10 mouse cellular contexts compared by ENCODE assay signal in the genomic region with DNA sequence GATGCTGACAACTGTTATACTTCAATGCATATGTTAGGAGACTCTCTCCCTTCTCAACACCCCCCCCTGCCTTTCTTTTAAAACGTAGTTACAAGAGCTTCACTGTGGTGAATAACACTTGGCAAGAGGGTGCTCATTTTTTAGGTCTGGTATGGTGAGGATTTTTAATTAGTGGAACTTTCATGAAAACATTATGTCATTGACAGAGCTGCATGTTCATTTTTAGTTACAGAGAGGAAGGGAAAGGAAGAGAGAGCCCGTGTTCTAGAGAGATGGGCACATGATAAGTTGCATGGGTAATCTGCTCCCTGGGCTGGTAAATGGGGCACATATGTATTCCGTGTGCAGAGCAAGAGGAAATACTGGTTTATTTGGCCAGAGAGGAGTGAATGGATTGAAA. TPM values are rescaled to one million over a fixed set of nuclear protein-coding genes. Genes with fewer than 3 reads are reported as not detected.
A peak's percentile ranks its signal among the peaks of the same experiment; 100 is the strongest.
DNase-seq lines count a peak whose midpoint lies in the region; ATAC-seq and TF ChIP-seq lines count a peak whose summit lies in the region.
"Had no signal": no experiment of that assay in that cellular context is flagged by ENCODE, and none has a peak within 500 bp of the region (broad histone marks: within the 10 kb centered on the region; RNA-seq: fewer than 3 reads in every experiment).

No protein-coding gene starts in this region.

- no peak overlapping the region for H3K27ac ChIP-seq in embryonic facial prominence, embryonic 13.5 days
- peak overlapping the region; percentile 70 for H3K27ac ChIP-seq in hindbrain, embryonic 13.5 days
- peak overlapping the region; percentile 63 for H3K27ac ChIP-seq in midbrain, postnatal 0 days (ENCODE audit: low read depth, low read length)
- H3K27ac ChIP-seq: macrophage had no signal

- no peaks in the 10 kb centered on the region for H3K27me3 ChIP-seq in embryonic facial prominence, embryonic 13.5 days
- no peaks in the 10 kb centered on the region for H3K27me3 ChIP-seq in hindbrain, embryonic 13.5 days
- no peaks in the 10 kb centered on the region for H3K27me3 ChIP-seq in midbrain, postnatal 0 days (ENCODE audit: insufficient read depth, low read length)

- no peaks in the 10 kb centered on the region for H3K36me3 ChIP-seq in embryonic facial prominence, embryonic 13.5 days
- no peaks in the 10 kb centered on the region for H3K36me3 ChIP-seq in hindbrain, embryonic 13.5 days
- no peaks in the 10 kb centered on the region for H3K36me3 ChIP-seq in midbrain, postnatal 0 days (ENCODE audit: insufficient read depth, low read length)

- H3K9me3 ChIP-seq in embryonic facial prominence, embryonic 13.5 days, result no peaks in the 10 kb centered on the region
- H3K9me3 ChIP-seq in hindbrain, embryonic 13.5 days, result no peaks in the 10 kb centered on the region
- no peaks in the 10 kb centered on the region for H3K9me3 ChIP-seq in midbrain, postnatal 0 days (ENCODE audit: low read length)

- ATAC-seq in embryonic facial prominence, embryonic 13.5 days (ENCODE audit: insufficient number of reproducible peaks, insufficient read depth, low FRiP score, low TSS enrichment, low read depth), result no peak
- no peak for ATAC-seq in hindbrain, embryonic 13.5 days (ENCODE audit: low FRiP score)
- ATAC-seq in midbrain, postnatal 0 days (ENCODE audit: low FRiP score), result no peak

- WGBS in embryonic facial prominence, embryonic 13.5 days, result 12% methylated on average over 3 of the region's 3 CpGs
- 16% methylated on average over 3 of the region's 3 CpGs for WGBS in hindbrain, embryonic 13.5 days
- 7% methylated on average over 3 of the region's 3 CpGs for WGBS in midbrain, postnatal 0 days

- H3K4me3 ChIP-seq in embryonic facial prominence, embryonic 13.5 days, result peak overlapping the region; percentile 44
- peak overlapping the region; percentile 48 for H3K4me3 ChIP-seq in hindbrain, embryonic 13.5 days
- peak overlapping the region; percentile 46 for H3K4me3 ChIP-seq in midbrain, postnatal 0 days (ENCODE audit: low read depth, low read length)

- peaks cover 2% of the 10 kb centered on the region; the same call in 1 of the 2 replicates for H3K4me1 ChIP-seq in embryonic facial prominence, embryonic 13.5 days
- H3K4me1 ChIP-seq in hindbrain, embryonic 13.5 days (replicated peaks), result peaks cover 16% of the 10 kb centered on the region
- H3K4me1 ChIP-seq in midbrain, postnatal 0 days (ENCODE audit: insufficient read depth, low read length), result no peaks in the 10 kb centered on the region

- DNase-seq in layer of hippocampus, adult 9-11 months, result peak; percentile 36
- no peak for DNase-seq in layer of hippocampus, adult 8-10 months (ENCODE audit: low spot score in 2 of 2)
- DNase-seq in midbrain, postnatal 0 days (ENCODE audit: low spot score), result peak; percentile 47
- no peak for DNase-seq in adrenal gland, adult 2 months
- DNase-seq in lung, postnatal 4 days, result no peak
- DNase-seq: cerebellum, adult 8-10 months; kidney, adult 8-10 months had no signal

- H3K4me2 ChIP-seq in embryonic facial prominence, embryonic 13.5 days, result peak overlapping the region; percentile 63
- H3K4me2 ChIP-seq in hindbrain, embryonic 13.5 days, result peak overlapping the region; percentile 60
- H3K4me2 ChIP-seq in midbrain, postnatal 0 days (ENCODE audit: low read depth, low read length, poor library complexity, severe bottlenecking), result peak overlapping the region; percentile 54

- no peak overlapping the region for H3K9ac ChIP-seq in embryonic facial prominence, embryonic 13.5 days
- H3K9ac ChIP-seq in hindbrain, embryonic 13.5 days, result peak overlapping the region; percentile 68
- H3K9ac ChIP-seq in midbrain, postnatal 0 days (replicated peaks; ENCODE audit: low read length, poor library complexity, severe bottlenecking), result peak overlapping the region; percentile 63; the same call in 1 of the 2 replicates

- TF ChIP-seq CTCF in midbrain, postnatal 0 days (IDR thresholded peaks at IDR 0.05), result no peak

RNA-seq across cellular contexts. Expression of gene Cdh10, which starts 1.5 kb away (rescaled TPM):
- total RNA-seq in layer of hippocampus, adult 8-10 months (2022), result 10 to 100 TPM; 35.5 to 37.8 (median 35.8) TPM
- polyA plus RNA-seq in embryonic facial prominence, embryonic 13.5 days (2015; fragmentation: Nextera tagmentation; extraction: Ambion mirVana), result 5.8 and 8.2 TPM in 2 replicates
- polyA plus RNA-seq in hindbrain, embryonic 13.5 days (2015; fragmentation: Nextera tagmentation; extraction: Ambion mirVana), result 18.5 and 19.7 TPM in 2 replicates
- total RNA-seq in midbrain, postnatal 0 days (2014; rRNA removed), result 44.1 and 44.9 TPM in 2 replicates
- 24.4 and 27.5 TPM in 2 replicates for polyA plus RNA-seq in midbrain, postnatal 0 days (2015; fragmentation: Nextera tagmentation; extraction: Ambion mirVana)
- under 1 TPM in 1 of 2 experiments, not detected in 1; 0.17 TPM for total RNA-seq in adrenal gland, adult 2 months (2021)
- polyA plus RNA-seq in adrenal gland, adult 2 months (2012; rRNA removed), result 0.04 TPM in 1 of 2 replicates, not detected in the other
- polyA plus RNA-seq: macrophage had no signal

Comparison
In these comparisons a context has a peak if more than half of its experiments do, and no peak if none do; other contexts are left out.
1. DNase-seq: peak in layer of hippocampus, adult 9-11 months (single experiment) and midbrain, postnatal 0 days (single experiment); none in layer of hippocampus, adult 8-10 months (0 of 2), adrenal gland, adult 2 months (single experiment) and lung, postnatal 4 days (0 of 2).
2. Peak in every context shown above with its lines, with median percentiles within 50 percentile points of each other: H3K4me2 ChIP-seq and H3K4me3 ChIP-seq.